Mouse (Mus musculus) left cerebral cortex, adult 11 months (tissue): ENCODE measurements around the gene Cdk4.
"Not testable (repeated sequence)": the region's sequence is repeated elsewhere in the genome, so short reads cannot be mapped to it uniquely, and the experiment has no call there.

Experiments
- DNase-seq: peaks from one replicate; pipeline ENCODE4 v3.0.0; 2022; ENCODE audit warnings: low spot score

Cdk4 gene

GRCm38 (mm10) chr10:127058161-127058560, 5.2 kb upstream of the Cdk4 start:
- no peak for DNase-seq

- DNase-seq = no peak
These were observed 4.6 kb upstream of the Cdk4 start for GRCm38 (mm10) chr10:127058708-127059107.

GRCm38 (mm10) chr10:127059174-127059967, 4.0 kb upstream of the Cdk4 start:
- DNase-seq = no peak

- no peak for DNase-seq
These were observed 3.1 kb upstream of the Cdk4 start, which contains the start of gene March9 for GRCm38 (mm10) chr10:127059968-127060916. TSS of gene March9 (minus strand) at chr10:127060184.

- no peak for DNase-seq
These were observed 2.2 kb upstream of the Cdk4 start for GRCm38 (mm10) chr10:127061085-127061484.

GRCm38 (mm10) chr10:127061513-127061912, 1.8 kb upstream of the Cdk4 start:
- no peak for DNase-seq

- not testable (repeated sequence) for DNase-seq
These were observed 1.2 kb upstream of the Cdk4 start for GRCm38 (mm10) chr10:127062101-127062500.

- no peak for DNase-seq
These were observed 831 bp upstream of the Cdk4 start for GRCm38 (mm10) chr10:127062503-127062902.

GRCm38 (mm10) chr10:127063913-127064870, 858 bp downstream of the Cdk4 start:
- DNase-seq = no peak

GRCm38 (mm10) chr10:127065981-127066380, 2.6 kb downstream of the Cdk4 start:
- DNase-seq = no peak

GRCm38 (mm10) chr10:127066519-127067018, 3.2 kb downstream of the Cdk4 start:
- DNase-seq = no peak

- DNase-seq = no peak
These were observed 5.2 kb downstream of the Cdk4 start for GRCm38 (mm10) chr10:127068360-127069038.

GRCm38 (mm10) chr10:127069281-127070189, 6.2 kb downstream of the Cdk4 start:
- no peak for DNase-seq

- peak; percentile 94 for DNase-seq
These were observed 7.1 kb downstream of the Cdk4 start, which contains the start of gene Tspan31 for GRCm38 (mm10) chr10:127070190-127071121. TSS of gene Tspan31 (minus strand) at chr10:127070264.

- no peak for DNase-seq
These were observed 7.9 kb downstream of the Cdk4 start for GRCm38 (mm10) chr10:127071203-127071602.

- not testable (repeated sequence) for DNase-seq
These were observed 8.9 kb downstream of the Cdk4 start for GRCm38 (mm10) chr10:127072270-127072669.

- DNase-seq = not testable (repeated sequence)
These were observed 9.6 kb downstream of the Cdk4 start for GRCm38 (mm10) chr10:127072969-127073368.

- no peak for DNase-seq
These were observed 10.6 kb downstream of the Cdk4 start for GRCm38 (mm10) chr10:127073981-127074380.
